Mouse (Mus musculus) liver, postnatal 0 days (tissue): ENCODE measurements at regions not wholly inside any gene's neighbourhood (a gene's known extent, or its start where the extent isn't known, plus 50 kb on each side); places are given as distances from the start of the nearest gene placed in this dataset.

ENCODE experiments used
- ATAC-seq: fragments of 200-750 bp; cut with Nextera tagmentation; 2 replicates; pipeline ENCODE4 v1.8.0; 2017; ENCODE audit warnings: mild to moderate bottlenecking, moderate library complexity
- DNase-seq: peaks from one replicate; pipeline ENCODE4 v3.0.0-alpha.2; 2016
- H3K27ac ChIP-seq: fragments of 300-500 bp; sonication (generic); 2 replicates; pipeline ENCODE4 v1.5.1; 2014; ENCODE audit warnings: antibody characterized with exemption, moderate library complexity, mild to moderate bottlenecking, low read depth
- H3K27me3 ChIP-seq: fragments of 300-500 bp; sonication (generic); 2 replicates; pipeline ENCODE4 v1.6.1; 2014; ENCODE audit warnings: low read length, control low read depth, mixed read lengths; ENCODE audit not compliant: insufficient read depth
- H3K36me3 ChIP-seq: fragments of 300-500 bp; sonication (generic); replicated peaks from 2 replicates; pipeline ENCODE4 v1.6.1; 2014; ENCODE audit warnings: mild to moderate bottlenecking, control low read depth, low read length, moderate library complexity, mixed read lengths; ENCODE audit not compliant: insufficient read depth
- H3K4me1 ChIP-seq: fragments of 300-500 bp; sonication (generic); 2 replicates; pipeline ENCODE4 v1.6.1; 2014; ENCODE audit warnings: antibody characterized with exemption, mild to moderate bottlenecking, control low read depth; ENCODE audit not compliant: insufficient read depth
- H3K4me2 ChIP-seq: fragments of 300-500 bp; sonication (generic); 2 replicates; pipeline ENCODE4 v1.6.1; 2014; ENCODE audit warnings: low read depth, mild to moderate bottlenecking, low read length, moderate library complexity, mixed read lengths
- H3K4me3 ChIP-seq: fragments of 300-500 bp; sonication (generic); 2 replicates; pipeline ENCODE4 v1.5.1; 2014; ENCODE audit warnings: low read depth, low read length
- H3K9ac ChIP-seq: fragments of 300-500 bp; sonication (generic); replicated peaks from 2 replicates; pipeline ENCODE4 v1.6.1; 2014; ENCODE audit warnings: mild to moderate bottlenecking, moderate library complexity
- H3K9me3 ChIP-seq: fragments of 300-500 bp; sonication (generic); 2 replicates; pipeline ENCODE4 v1.6.1; 2016; ENCODE audit warnings: mild to moderate bottlenecking, control low read depth, low read length, mixed read lengths
- CTCF ChIP-seq: sonication (generic); IDR thresholded peaks from 2 replicates; pipeline ENCODE4 v1.5.1; 2016; ENCODE audit warnings: antibody characterized with exemption, low read depth
- EP300 ChIP-seq: IDR thresholded peaks from 2 replicates; pipeline ENCODE4 v1.6.1; 2016; ENCODE audit warnings: antibody characterized with exemption, low read depth, mild to moderate bottlenecking
- WGBS: fragments of 180-500 bp; shearing (Covaris S2); extraction: QIAGEN DNeasy Blood & Tissue Kit; methylation state at CpG from one replicate; pipeline ENCODE4 v1.1.7; 2014; ENCODE audit not compliant: insufficient replicate concordance; 5-methylcytosine and 5-hydroxymethylcytosine counted together

DNA sequence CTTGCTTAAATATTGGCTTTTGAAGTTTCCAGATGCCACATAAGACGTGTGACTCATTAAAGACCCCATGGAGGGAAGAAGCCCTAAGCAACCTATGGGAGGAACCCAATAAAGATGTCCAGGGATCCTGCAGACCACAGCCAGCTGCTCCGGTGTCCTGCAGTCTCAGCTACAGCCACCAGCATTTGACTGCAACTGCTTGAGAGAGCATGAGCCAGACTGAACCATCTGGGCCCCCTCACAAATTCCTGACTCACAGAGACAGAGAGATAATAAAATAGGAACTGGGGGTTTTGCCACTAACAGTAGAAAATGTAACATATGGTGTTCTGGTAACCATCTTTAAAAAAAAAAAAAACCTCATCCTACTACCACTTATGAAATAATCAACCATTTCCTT lies 69.1 kb upstream of the Trhde start:
- ATAC-seq (no peak), DNase-seq (no peak)
- Histone ChIP-seq H3K9me3 (no peaks in the 10 kb centered on the region), H3K9ac (no peak overlapping the region), H3K36me3 (no peaks in the 10 kb centered on the region), H3K4me2 (no peak overlapping the region), H3K4me1 (no peaks in the 10 kb centered on the region), H3K4me3 (no peak overlapping the region), H3K27me3 (no peaks in the 10 kb centered on the region), H3K27ac (no peak overlapping the region)
- TF ChIP-seq CTCF (no peak), EP300 (no peak)
- WGBS: 65% methylated on average over 2 of the region's 2 CpGs

DNA sequence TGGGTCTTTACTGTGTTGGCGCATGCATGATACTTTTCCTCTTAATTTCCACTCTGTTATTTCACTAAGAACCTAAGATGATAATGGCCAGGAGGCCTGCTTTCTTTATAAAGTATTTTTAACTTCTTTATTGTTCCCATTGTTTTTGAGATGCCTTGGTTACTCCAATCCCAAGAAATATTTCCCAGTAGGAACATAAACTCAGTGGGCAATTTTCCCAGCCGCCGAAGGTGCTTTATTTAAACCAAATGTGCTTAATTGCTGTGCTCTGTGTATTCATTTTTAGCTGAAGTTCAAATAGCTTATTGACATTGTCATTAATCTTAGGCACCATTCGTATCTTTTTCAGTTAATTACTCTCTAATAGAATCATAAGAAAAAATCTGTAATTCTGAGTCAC lies 55.1 kb upstream of the Trhde start:
- DNase-seq: no peak

DNA sequence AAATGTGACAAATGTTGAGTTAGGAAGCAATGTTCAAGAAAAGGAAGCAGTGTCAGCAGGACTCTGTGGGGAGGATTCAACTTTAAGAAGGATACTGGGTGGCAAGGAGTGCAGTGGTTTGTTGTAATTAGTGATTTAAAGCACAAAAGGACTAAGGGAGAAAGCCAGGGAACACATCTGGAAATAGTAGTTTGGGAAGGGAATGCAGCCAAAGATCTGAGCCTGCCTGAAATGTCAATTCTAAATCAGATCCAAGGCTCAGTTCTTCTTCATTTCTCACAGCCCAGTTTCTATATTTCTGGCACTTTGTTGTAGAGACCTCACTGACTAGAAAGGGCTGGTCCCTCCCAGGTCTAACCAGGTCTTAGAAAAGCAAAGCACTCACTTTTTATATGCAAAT lies 50.6 kb upstream of the Trhde start:
- TF ChIP-seq EP300 (no peak), CTCF (no peak)
- Histone ChIP-seq H3K27ac (no peak overlapping the region), H3K9me3 (no peaks in the 10 kb centered on the region; the same call in 1 of the 2 replicates), H3K36me3 (no peaks in the 10 kb centered on the region), H3K4me2 (no peak overlapping the region), H3K4me3 (no peak overlapping the region), H3K9ac (no peak overlapping the region), H3K27me3 (no peaks in the 10 kb centered on the region), H3K4me1 (no peaks in the 10 kb centered on the region)
- no peak for ATAC-seq
- no peak for DNase-seq

More for the DNA sequence above, 55.1 kb upstream of the Trhde start:
- Histone ChIP-seq H3K36me3 (no peaks in the 10 kb centered on the region), H3K4me3 (no peak overlapping the region), H3K27me3 (no peaks in the 10 kb centered on the region), H3K9ac (no peak overlapping the region), H3K4me1 (no peaks in the 10 kb centered on the region), H3K9me3 (no peaks in the 10 kb centered on the region; the same call in 1 of the 2 replicates), H3K27ac (no peak overlapping the region), H3K4me2 (no peak overlapping the region)
- TF ChIP-seq CTCF: no peak
- no peak for TF ChIP-seq EP300
- 78% methylated on average over 4 of the region's 4 CpGs for WGBS
- ATAC-seq: no peak
